Mouse (Mus musculus) bone marrow, adult 2 months (tissue): ENCODE measurements around the gene Nmb.

Experiments used
- CTCF ChIP-seq: fragments of 200-500 bp; IDR thresholded peaks from 2 replicates; pipeline ENCODE4 v1.5.1; 2011; ENCODE audit warnings: low read length, control low read depth; ENCODE audit not compliant: control insufficient read depth, insufficient read depth
- POLR2A ChIP-seq: fragments of 200-500 bp; IDR thresholded peaks from 2 replicates; pipeline ENCODE4 v1.6.1; 2011; ENCODE audit warnings: low read depth, mild to moderate bottlenecking, control low read depth, low read length, borderline replicate concordance; ENCODE audit not compliant: control insufficient read depth

DNA sequence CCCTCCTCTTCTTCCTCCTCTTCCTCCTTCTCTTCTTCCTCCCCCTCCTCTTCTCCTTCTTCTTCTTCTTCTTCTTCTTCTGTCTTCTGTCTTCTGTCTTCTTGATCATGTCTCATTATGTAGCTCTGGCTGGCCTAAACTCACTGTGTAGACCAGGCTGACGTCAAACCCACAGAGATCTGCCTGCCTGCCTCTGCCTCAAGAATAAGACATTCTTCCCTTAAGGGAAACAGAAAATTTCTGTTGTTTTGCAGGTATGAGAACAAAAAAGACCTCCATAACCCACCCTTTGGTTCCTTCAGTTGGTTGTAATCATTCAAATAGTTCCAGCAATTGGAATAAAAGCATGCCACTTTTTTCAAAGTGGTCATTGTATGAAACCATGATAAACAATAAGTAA is 40.7 kb downstream of the Nmb start:
- no peak for TF ChIP-seq CTCF
- no peak for TF ChIP-seq POLR2A
